Mouse (Mus musculus) embryo, embryonic 10 days (tissue): ENCODE data around the gene Tfdp2.

ENCODE experiments used
- DNase-seq: peaks from one replicate; pipeline ENCODE4 v3.0.0-alpha.2; 2015; ENCODE audit warnings: low spot score

Gene Tfdp2

DNA sequence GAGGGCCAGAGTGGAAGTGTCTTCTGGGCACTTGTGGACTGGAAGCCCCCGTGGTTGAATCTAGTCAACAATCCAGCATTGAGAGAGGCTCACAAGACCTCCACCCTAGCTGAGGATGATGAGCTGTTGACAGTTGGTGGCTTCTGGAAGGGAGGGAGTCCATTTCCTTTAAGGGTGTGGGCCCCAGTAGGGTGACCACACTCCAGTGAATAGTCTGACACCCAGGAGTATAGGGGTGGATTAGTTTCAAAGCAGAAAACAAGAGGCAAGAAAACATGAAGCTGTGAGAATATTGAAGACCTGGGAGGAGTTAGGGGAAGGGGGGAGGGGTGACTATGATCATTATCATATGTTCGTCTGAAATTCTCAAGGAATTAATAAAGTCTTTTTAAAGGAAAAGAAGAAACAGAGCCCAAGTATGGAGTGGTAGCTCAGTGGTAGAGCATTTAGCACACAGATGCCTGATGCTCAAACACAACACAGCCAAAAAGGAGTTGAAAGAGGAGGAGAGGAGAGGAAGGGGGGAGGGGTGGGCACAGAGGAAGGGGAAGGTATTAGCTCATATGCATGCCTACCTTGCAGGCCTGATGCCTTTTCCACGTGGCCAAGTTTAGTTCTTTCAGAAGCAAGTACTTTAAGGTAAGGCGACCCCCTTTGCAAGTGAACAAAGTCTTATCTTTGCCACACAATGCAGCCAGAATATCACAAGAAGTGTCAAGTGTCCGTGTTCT is 173.7 kb downstream of the Tfdp2 start:
- DNase-seq = no peak

- no peak for DNase-seq
Measured at GRCm38 (mm10) chr9:96371075-96371474, 175.0 kb downstream of the Tfdp2 start.
